Mouse (Mus musculus) spleen, adult 2 months (tissue): Measurements from ENCODE around the gene Ddx50.

ENCODE experiments used
- CTCF ChIP-seq: fragments of 200-500 bp; IDR thresholded peaks from 2 replicates; pipeline ENCODE4 v1.5.1; 2011; ENCODE audit warnings: mild to moderate bottlenecking, inconsistent platforms; ENCODE audit not compliant: insufficient read depth, insufficient read length, insufficient replicate concordance; ENCODE audit errors: extremely low read depth
- POLR2A ChIP-seq: fragments of 200-500 bp; IDR thresholded peaks from 2 replicates; pipeline ENCODE4 v1.6.1; 2011; ENCODE audit warnings: low read depth, low read length, inconsistent platforms

GRCm38 (mm10) chr10:62692244-62692643 is 41.2 kb upstream of the Ddx50 start:
- TF ChIP-seq CTCF (no peak), POLR2A (no peak)
